Mouse (Mus musculus): ENCODE results near the gene Pdzrn3. TPM values are rescaled to one million over a fixed set of nuclear protein-coding genes. Genes with fewer than 3 reads are reported as not detected.

Gene Pdzrn3
- polyA plus RNA-seq, 1 experiment from 2014 or later = 13.2 TPM

DNA sequence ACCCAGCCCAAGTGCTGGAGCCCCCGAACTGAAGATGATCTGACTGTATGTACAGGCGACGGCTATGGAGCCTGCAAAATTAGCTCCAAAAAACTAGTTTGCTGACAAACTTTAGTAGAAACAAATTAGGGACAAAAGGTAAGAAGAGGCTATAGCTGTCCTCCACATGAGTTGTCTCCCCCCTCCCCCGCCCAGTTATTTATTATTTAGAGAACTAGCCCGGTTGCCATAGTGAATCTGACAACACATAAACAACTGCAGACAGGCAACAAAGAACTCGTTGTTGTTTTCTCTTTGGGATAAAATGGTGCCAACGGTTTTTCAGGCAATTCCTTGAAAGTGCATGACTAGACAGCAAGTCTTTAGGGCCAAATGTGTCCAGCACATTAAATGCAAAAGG is 7.3 kb upstream of the Pdzrn3 start:
- H3K27ac ChIP-seq = no peak overlapping the region
- H3K4me3 ChIP-seq = no peak overlapping the region
- H3K9me3 ChIP-seq = 0 out of 2 replicates have a peak, but pooled peaks cover 5% of the 10 kb centered on the region
- DNase-seq (ENCODE audit: low spot score) = no peak
- WGBS = 82% methylated on average over 7 of the region's 7 CpGs
- no peaks in the 10 kb centered on the region for H3K36me3 ChIP-seq
- peaks cover 1% of the 10 kb centered on the region; the same call in 1 of the 2 replicates for H3K4me1 ChIP-seq (replicated peaks)
- H3K27me3 ChIP-seq (ENCODE audit: insufficient read depth, poor library complexity, severe bottlenecking) = peaks cover 11% of the 10 kb centered on the region

DNA sequence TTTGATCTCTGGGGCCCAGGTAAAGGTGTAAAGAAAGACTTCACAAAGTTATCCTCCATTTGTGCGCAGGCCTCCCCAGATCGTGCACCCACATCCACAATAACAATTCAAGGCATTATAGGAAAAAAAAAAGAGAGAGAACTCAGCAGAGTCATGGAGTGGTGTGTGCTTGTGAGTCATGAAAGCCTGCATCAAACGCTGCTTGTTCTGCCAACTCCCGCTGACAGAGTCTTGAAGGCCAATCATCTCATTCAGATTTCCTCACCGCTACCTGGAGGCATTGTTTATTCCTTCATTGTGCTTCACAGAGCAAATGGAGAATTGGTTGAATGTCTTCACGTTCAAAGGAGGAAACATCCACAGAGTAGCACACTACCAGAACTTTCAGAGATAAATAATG is 6.8 kb upstream of the Pdzrn3 start:
- WGBS = 81% methylated on average over 6 of the region's 6 CpGs
- no peaks in the 10 kb centered on the region for H3K36me3 ChIP-seq
- peaks cover 13% of the 10 kb centered on the region for H3K27me3 ChIP-seq (ENCODE audit: insufficient read depth, poor library complexity, severe bottlenecking)
- no peak overlapping the region for H3K27ac ChIP-seq
- 0 out of 2 replicates have a peak, but pooled peaks cover 5% of the 10 kb centered on the region for H3K9me3 ChIP-seq
- H3K4me3 ChIP-seq = no peak overlapping the region
- H3K4me1 ChIP-seq (replicated peaks) = peaks cover 6% of the 10 kb centered on the region; the same call in 1 of the 2 replicates
- DNase-seq (ENCODE audit: low spot score) = no peak

DNA sequence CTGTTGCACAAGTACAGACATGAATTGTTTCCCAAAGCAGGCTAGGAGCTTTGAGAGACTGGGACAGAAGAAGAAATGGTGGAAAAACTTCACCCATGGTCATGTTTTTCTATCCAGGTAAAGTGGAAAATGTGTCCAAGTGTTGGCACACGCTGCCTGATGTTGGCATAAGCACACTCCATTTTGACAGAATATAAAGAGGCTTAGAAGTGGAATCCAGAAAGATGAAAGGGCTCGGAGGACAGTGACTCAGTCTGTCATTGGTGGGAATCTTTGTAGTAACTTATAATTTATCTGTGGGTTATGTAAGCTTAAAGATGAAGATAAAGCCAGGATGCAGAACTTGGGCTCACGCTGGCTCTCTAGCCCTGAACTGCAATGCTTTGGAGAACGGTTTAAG is 5.2 kb upstream of the Pdzrn3 start:
- no peak for DNase-seq (ENCODE audit: low spot score)
- H3K4me3 ChIP-seq = no peak overlapping the region
- H3K9me3 ChIP-seq = no peaks in the 10 kb centered on the region
- no peaks in the 10 kb centered on the region for H3K36me3 ChIP-seq
- WGBS = 88% methylated on average over 4 of the region's 4 CpGs
- peaks cover 13% of the 10 kb centered on the region for H3K27me3 ChIP-seq (ENCODE audit: insufficient read depth, poor library complexity, severe bottlenecking)
- peaks cover 15% of the 10 kb centered on the region for H3K4me1 ChIP-seq (replicated peaks)
- H3K27ac ChIP-seq = no peak overlapping the region

DNA sequence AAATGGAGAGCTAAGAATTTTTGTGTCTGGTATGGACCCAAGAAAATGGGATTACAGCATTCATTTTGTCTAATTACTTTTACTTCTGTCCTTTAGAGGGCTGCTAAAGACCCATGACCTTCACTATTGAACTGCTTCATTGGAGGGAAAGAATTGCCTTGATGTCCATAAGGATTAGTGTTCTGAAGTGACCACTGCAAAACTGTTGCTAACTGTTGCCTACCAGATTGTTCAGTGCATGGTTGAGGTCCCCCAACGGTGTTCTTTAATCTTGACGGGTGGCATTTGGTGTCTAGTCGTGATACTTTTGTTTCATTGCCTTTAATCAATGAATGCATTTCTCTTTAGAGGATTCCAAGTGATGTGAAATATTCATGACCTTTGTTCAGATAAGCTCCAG is 1.8 kb upstream of the Pdzrn3 start:
- peaks cover 23% of the 10 kb centered on the region for H3K27me3 ChIP-seq (ENCODE audit: insufficient read depth, poor library complexity, severe bottlenecking)
- H3K4me3 ChIP-seq = no peak overlapping the region
- WGBS = 58% methylated on average over 3 of the region's 3 CpGs
- no peak overlapping the region for H3K27ac ChIP-seq
- H3K36me3 ChIP-seq = no peaks in the 10 kb centered on the region
- DNase-seq (ENCODE audit: low spot score) = no peak
- peaks cover 44% of the 10 kb centered on the region for H3K4me1 ChIP-seq (replicated peaks)
- no peaks in the 10 kb centered on the region for H3K9me3 ChIP-seq

DNA sequence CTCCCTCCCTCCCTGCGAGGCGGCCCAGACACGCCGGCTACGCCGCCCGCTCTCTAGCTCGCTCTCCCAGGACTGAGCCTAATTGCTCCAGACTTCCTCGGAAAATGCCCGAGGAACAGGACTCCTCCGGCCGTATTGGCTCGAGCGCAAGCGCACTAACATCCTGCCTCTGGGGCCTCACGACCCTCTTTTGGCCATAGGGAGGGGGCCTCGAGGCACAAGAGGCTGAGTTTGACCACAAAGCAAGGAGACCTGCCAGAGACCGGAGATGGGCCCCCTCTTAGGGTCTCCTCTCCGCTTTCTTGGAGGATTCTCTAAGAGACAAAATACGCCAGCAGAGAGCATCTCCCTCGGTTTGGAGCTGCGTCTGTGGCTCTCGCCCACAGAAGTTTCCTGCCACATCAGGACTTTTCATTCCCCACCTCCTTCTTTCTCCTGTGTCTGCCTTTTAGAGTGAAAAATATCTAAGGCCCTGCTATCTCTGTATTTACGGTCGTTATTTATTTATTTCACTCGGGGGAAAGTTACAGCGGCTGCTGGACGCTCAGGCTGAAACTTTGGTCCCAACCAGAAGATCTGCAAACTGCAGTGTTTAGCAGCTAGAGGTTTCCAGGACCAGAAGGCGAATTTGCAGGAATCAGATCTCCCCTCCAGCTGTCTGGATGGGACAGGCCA is 375 bp upstream of the Pdzrn3 start:
- Histone ChIP-seq H3K36me3 (0 out of 2 replicates have a peak, but pooled peaks cover 2% of the 10 kb centered on the region), H3K4me3 (peak overlapping the region; percentile 73), H3K9me3 (no peaks in the 10 kb centered on the region), H3K27me3 (ENCODE audit: insufficient read depth, poor library complexity, severe bottlenecking) (peaks cover 27% of the 10 kb centered on the region), H3K4me1 (replicated peaks) (peaks cover 59% of the 10 kb centered on the region), H3K27ac (peak overlapping the region; percentile 93)
- under 1% methylated on average over 29 of the region's 29 CpGs for WGBS
- peak; percentile 92 for DNase-seq (ENCODE audit: low spot score)

DNA sequence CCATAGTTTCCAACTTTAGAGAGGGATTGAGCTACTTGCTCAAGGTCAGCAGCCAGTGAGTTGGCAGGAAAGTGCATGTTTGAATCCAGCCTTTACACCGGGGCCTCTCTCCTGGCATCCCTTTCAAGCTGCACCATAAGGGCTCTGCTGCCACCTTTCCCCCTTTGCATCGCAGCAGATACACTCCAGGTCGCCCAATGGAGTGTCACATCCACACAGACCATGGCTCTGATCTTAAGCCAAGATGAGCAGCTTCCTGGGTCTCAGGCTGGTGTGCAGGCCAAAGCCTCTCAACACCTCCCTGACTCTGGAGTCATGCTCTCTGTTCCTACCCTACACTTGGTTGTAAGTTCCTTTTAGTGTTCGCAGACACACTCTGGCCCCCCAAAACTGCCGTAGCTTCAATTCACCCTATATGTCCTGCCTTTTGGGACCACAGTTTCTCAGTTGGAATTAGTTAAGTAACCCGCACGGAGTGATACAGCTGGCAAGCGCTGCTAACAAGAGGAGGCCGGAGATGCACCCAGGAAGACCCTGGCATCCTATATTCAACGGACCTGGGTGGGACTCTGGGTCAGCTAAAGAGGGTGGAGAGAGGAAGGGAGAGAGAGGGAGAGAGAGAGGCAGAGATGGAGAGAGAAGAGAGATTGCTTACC is 1.1 kb downstream of the Pdzrn3 start:
- Histone ChIP-seq H3K27me3 (ENCODE audit: insufficient read depth, poor library complexity, severe bottlenecking) (peaks cover 23% of the 10 kb centered on the region; the same call in 1 of the 2 replicates), H3K4me3 (peak overlapping the region; percentile 73), H3K27ac (peak overlapping the region; percentile 93), H3K36me3 (0 out of 2 replicates have a peak, but pooled peaks cover 3% of the 10 kb centered on the region), H3K4me1 (replicated peaks) (peaks cover 60% of the 10 kb centered on the region), H3K9me3 (no peaks in the 10 kb centered on the region)
- WGBS = 3% methylated on average over 10 of the region's 10 CpGs
- DNase-seq (ENCODE audit: low spot score) = no peak

DNA sequence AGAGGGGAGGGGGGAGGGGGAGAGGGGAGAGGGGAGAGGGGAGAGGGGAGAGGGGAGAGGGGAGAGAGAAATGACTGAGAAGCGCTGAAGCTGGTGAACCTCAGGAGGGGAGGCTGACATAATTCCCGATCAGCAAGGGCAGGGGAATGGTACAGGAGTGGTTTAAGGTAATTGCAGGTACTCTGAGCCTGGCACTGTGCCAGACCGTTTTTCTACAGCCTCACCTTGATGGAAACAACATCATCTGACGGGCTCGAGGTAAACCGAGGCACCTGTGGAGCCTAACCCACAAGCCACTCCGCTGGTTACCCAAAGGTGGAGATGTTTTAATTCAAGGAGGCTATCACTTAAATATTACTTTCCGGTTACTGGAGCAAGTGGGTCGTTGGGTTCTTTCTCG is 1.6 kb downstream of the Pdzrn3 start:
- H3K9me3 ChIP-seq = no peaks in the 10 kb centered on the region
- H3K4me3 ChIP-seq = peak overlapping the region; percentile 73
- peak overlapping the region; percentile 93; the same call in 1 of the 2 replicates for H3K27ac ChIP-seq
- H3K36me3 ChIP-seq = 0 out of 2 replicates have a peak, but pooled peaks cover 3% of the 10 kb centered on the region
- WGBS = 30% methylated on average over 10 of the region's 10 CpGs
- peaks cover 60% of the 10 kb centered on the region for H3K4me1 ChIP-seq (replicated peaks)
- DNase-seq (ENCODE audit: low spot score) = no peak
- peaks cover 23% of the 10 kb centered on the region; the same call in 1 of the 2 replicates for H3K27me3 ChIP-seq (ENCODE audit: insufficient read depth, poor library complexity, severe bottlenecking)

DNA sequence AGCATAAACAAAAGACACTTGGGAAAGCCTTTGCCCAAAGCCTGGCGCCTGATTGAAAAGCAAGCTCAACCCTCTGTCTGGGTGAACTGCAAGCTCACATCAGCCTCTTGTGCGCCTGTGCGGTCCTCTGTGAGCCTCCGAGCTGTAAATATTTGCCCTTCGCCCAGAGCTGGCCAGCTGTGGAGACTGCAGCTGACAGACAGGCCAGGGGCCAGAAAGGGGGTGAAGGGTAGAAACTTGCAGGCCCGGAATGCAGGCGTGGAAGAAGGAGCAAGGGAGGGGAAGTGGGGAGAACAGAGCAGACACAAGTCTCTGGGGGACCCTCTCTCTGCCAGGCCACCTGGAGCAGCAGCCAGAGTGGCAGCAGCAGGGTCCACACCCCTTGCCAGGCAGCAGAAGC is 3.0 kb downstream of the Pdzrn3 start:
- peak overlapping the region; percentile 73 for H3K4me3 ChIP-seq
- WGBS = 3% methylated on average over 7 of the region's 7 CpGs
- DNase-seq (ENCODE audit: low spot score) = peak; percentile 80
- no peaks in the 10 kb centered on the region for H3K9me3 ChIP-seq
- H3K27me3 ChIP-seq (ENCODE audit: insufficient read depth, poor library complexity, severe bottlenecking) = peaks cover 14% of the 10 kb centered on the region; the same call in 1 of the 2 replicates
- peaks cover 57% of the 10 kb centered on the region for H3K4me1 ChIP-seq (replicated peaks)
- 0 out of 2 replicates have a peak, but pooled peaks cover 3% of the 10 kb centered on the region for H3K36me3 ChIP-seq
- peak overlapping the region; percentile 84 for H3K27ac ChIP-seq

DNA sequence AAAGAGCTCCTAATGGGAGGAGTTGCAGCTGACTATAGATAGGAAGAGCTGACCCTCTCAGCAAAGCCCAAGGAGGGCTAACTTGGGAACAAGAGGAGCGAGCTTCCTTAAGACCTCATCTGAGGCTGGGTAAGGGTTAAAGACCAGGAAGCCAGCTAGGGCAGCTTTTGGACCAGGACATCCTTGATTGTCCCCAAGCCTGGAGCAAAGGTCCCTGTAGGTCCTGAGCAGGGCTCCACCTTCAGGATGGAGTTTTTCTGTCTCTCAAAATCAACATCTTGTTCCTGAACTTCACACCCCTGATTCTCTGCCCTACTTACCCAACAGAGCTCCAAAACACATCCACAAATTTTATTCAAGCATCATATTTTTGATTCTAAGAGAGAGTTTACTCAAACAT is 3.5 kb downstream of the Pdzrn3 start:
- 52% methylated on average over 1 of the region's 1 CpGs for WGBS
- Histone ChIP-seq H3K9me3 (no peaks in the 10 kb centered on the region), H3K4me1 (replicated peaks) (peaks cover 54% of the 10 kb centered on the region)

DNA sequence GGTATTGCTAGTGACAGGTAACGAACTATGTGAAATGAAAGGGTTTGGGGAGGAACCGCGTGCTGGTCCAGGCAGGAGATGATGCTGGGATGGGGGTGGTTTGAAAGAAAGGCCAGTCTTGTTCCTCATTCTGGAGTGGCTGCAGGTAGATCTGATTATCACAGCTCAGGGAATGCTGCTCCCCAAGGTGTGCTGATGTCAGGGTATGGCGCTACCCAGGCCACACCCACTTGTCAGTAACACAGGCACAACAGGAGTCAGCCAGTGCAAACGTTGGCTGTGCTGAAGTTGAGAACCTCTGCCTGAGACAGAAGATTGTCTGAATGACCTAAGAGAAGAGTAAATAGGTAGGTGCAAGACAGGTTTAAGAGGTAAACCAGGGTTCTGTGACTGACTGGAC is 4.7 kb downstream of the Pdzrn3 start:
- WGBS = 80% methylated on average over 5 of the region's 5 CpGs
- Histone ChIP-seq H3K4me3 (no peak overlapping the region), H3K27me3 (ENCODE audit: insufficient read depth, poor library complexity, severe bottlenecking) (peaks cover 14% of the 10 kb centered on the region; the same call in 1 of the 2 replicates), H3K27ac (no peak overlapping the region), H3K9me3 (no peaks in the 10 kb centered on the region), H3K36me3 (0 out of 2 replicates have a peak, but pooled peaks cover 3% of the 10 kb centered on the region), H3K4me1 (replicated peaks) (peaks cover 58% of the 10 kb centered on the region)
- DNase-seq (ENCODE audit: low spot score) = no peak

More for the DNA sequence above, 3.5 kb downstream of the Pdzrn3 start:
- Histone ChIP-seq H3K4me3 (0 out of 2 replicates have a peak overlapping the region, but pooled peaks have one; percentile 73), H3K27ac (peak overlapping the region; percentile 84; the same call in 1 of the 2 replicates), H3K27me3 (ENCODE audit: insufficient read depth, poor library complexity, severe bottlenecking) (peaks cover 14% of the 10 kb centered on the region; the same call in 1 of the 2 replicates), H3K36me3 (0 out of 2 replicates have a peak, but pooled peaks cover 3% of the 10 kb centered on the region)
- no peak for DNase-seq (ENCODE audit: low spot score)

DNA sequence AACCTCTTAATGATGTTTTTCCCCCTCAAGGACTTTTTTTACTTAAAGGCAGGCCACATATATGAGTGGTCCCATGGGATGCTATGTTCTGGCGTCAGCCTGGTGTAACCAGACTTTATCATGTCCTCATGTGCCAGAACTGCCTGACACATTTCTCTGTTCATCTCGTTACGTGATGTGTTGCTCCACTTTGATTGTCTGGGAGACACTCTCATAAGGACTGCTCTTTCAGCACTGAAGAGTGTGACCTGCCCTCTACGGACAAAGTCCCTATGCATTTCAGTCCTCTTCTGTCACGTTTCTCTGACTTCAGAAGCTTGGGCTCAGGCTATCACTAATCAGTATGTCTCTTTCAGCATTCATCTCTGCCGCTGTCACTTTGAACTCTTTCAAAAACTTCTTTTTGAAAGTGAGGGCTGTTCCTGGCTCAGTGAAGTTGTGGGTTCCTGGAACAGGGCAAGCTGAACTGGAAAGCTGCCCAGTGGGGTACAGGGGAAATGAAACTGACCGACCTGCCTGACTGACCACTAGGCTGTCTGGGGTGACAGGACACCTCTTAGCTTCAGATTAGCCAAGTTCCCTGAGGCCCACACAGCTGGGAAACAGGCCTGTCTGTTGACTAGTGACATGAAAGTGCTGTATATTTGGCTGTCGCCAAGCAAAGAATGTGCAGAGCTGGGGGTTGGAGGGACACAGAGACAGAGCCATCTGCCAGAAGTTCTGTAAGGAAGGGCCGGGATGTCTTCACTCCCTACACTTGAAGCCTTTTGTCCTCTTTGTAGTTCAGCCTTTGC is 10.7 kb downstream of the Pdzrn3 start:
- H3K27me3 ChIP-seq (ENCODE audit: insufficient read depth, poor library complexity, severe bottlenecking) = no peaks in the 10 kb centered on the region
- H3K4me3 ChIP-seq = no peak overlapping the region
- H3K36me3 ChIP-seq = no peaks in the 10 kb centered on the region
- no peaks in the 10 kb centered on the region for H3K9me3 ChIP-seq
- peak overlapping the region; percentile 81 for H3K27ac ChIP-seq
- WGBS = 39% methylated on average over 9 of the region's 9 CpGs
- peak; percentile 44 for DNase-seq (ENCODE audit: low spot score)
- H3K4me1 ChIP-seq (replicated peaks) = peaks cover 50% of the 10 kb centered on the region

DNA sequence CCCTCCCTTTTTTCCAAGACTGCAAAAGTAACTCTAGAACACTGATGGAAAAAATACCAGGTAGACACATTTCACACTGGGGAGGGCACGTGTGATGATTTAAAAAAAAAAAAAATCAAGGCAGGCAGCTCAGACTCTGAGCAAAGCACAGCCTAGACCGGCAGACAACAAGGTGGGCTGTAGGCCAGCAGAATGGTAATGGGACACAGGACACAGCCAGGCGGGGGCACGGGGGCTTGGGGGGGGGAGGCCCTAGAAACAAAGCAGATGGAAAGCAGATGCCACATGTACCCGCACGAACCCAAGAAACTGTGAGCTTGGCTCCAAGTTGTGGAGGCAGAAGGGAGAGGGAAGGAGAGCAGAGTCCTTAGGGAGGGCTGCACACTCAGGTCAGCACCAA is 11.9 kb downstream of the Pdzrn3 start:
- Histone ChIP-seq H3K36me3 (peaks cover 8% of the 10 kb centered on the region), H3K9me3 (no peaks in the 10 kb centered on the region), H3K4me1 (replicated peaks) (peaks cover 56% of the 10 kb centered on the region), H3K4me3 (no peak overlapping the region), H3K27me3 (ENCODE audit: insufficient read depth, poor library complexity, severe bottlenecking) (no peaks in the 10 kb centered on the region), H3K27ac (peak overlapping the region; percentile 81; the same call in 1 of the 2 replicates)
- 68% methylated on average over 6 of the region's 6 CpGs for WGBS
- DNase-seq (ENCODE audit: low spot score) = no peak
